Mouse (Mus musculus): Measurements from ENCODE around the gene Purb.
"Not testable (repeated sequence)": the region's sequence is repeated elsewhere in the genome, so short reads cannot be mapped to it uniquely, and the experiment has no call there.

Gene Purb

GRCm38 (mm10) chr11:6484244-6484959, 8.7 kb upstream of the Purb start:
- DNase-seq (ENCODE audit: low read depth) = no peak

- DNase-seq (ENCODE audit: low read depth) = no peak
Measured at GRCm38 (mm10) chr11:6483103-6483502, 7.4 kb upstream of the Purb start.

GRCm38 (mm10) chr11:6481669-6482185, 6.0 kb upstream of the Purb start:
- DNase-seq (ENCODE audit: low read depth) = no peak

- no peak for DNase-seq (ENCODE audit: low read depth)
Measured at GRCm38 (mm10) chr11:6480681-6481405, 5.1 kb upstream of the Purb start.

DNA sequence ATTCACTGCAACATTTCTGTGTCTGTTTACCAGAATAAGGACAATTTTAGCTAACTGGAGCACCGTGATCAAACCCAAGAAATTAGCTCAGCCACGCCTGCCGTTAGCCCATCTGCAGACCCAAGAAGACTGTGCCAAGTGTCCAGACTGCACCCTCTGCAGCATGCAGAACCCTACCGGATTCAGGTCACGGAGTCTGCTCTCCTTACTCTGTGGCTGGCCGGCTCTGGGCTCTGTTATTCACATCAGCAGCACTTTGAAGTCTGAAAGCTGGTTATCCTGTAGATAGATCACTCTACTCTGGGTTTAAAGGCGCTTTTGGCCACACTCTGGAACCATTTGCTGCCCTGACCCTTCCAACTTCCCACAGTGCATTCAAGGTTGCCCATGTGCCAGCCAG, 4.5 kb upstream of the Purb start:
- no peak for DNase-seq (ENCODE audit: low read depth)

DNA sequence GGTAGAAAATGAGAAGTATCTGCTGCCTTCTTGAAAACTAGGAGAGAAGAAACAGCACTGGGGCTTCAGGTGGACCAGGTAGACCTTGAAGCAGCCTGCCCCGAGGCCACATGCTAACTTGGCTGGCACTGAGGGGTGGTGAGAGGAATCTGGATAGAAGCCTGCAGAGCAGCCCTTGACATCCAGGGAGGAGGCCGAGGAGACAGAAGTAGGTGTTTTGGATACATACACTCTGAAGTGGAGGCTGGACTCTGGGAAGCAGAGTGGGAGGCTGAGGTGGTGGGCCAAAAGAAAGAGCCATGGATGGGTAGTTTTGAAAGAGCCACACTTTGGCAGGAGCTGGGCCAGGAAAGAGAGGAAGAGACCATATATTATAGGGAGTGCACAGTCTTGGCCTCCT, 3.5 kb upstream of the Purb start:
- no peak for DNase-seq (ENCODE audit: low read depth)

GRCm38 (mm10) chr11:6477350-6477749, 1.6 kb upstream of the Purb start:
- no peak for DNase-seq (ENCODE audit: low read depth)

DNA sequence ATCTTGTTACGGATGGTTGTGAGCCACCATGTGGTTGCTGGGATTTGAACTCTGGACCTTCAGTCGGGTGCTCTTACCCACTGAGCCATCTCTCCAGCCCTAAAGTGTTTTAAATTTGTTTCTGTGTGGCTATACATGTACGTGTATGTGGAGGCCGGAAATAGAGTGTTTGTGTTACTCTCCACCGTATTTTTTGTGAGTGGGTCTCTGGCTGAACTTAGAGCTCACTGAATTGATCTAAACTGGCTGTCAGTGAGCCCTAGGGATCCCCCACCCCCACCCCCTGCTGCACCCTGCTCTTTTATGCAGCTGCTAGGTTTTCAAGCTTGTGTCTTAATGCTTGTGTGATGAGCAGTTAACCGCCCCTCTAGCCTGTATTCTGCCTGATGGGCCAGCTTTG, 1.2 kb upstream of the Purb start:
- no peak for DNase-seq (ENCODE audit: low read depth)

- DNase-seq (ENCODE audit: low read depth) = peak; percentile 82
Measured at GRCm38 (mm10) chr11:6474874-6475731, 614 bp downstream of the Purb start.

GRCm38 (mm10) chr11:6474381-6474780, 1.3 kb downstream of the Purb start:
- peak; percentile 41 for DNase-seq (ENCODE audit: low read depth)

DNA sequence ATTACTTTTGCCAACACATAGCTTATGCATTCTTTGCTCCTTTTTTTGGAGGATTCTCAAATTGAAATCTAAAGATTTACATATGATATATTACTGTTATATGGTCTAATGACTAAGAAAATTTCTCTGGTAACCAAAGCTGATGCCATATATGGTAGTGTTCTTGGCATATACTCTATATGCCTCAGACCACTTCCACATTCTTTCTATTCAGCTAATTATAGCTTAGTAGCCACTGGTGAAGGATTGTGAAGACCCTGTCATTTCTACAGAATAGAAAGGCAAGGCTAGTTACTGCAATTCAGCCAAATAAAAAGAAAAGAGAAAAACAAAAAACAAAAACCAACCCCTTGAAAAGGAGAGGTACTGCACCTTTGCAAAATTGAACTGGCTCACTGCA, 3.6 kb downstream of the Purb start:
- DNase-seq (ENCODE audit: low read depth) = no peak

DNA sequence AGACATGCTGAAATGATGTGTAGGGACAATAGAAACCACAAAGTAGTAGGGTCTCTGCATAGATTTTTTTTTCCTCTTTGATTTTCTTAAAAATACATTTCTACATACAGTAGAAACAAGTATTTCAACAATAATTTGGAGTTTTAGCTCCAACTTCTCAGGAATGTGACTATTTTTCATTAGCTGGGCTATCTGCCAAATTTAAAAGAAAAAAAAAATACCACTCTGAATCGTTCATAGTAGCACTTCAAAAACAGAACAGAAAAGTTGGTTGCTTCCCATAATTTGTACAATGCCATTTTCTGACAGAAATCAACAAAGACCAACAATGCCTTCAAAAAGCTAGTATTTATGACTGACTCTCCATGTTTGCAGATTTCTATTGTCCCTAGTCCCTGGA, 4.2 kb downstream of the Purb start:
- no peak for DNase-seq (ENCODE audit: low read depth)

- DNase-seq (ENCODE audit: low read depth) = no peak
Measured at GRCm38 (mm10) chr11:6471054-6471453, 4.7 kb downstream of the Purb start.

DNA sequence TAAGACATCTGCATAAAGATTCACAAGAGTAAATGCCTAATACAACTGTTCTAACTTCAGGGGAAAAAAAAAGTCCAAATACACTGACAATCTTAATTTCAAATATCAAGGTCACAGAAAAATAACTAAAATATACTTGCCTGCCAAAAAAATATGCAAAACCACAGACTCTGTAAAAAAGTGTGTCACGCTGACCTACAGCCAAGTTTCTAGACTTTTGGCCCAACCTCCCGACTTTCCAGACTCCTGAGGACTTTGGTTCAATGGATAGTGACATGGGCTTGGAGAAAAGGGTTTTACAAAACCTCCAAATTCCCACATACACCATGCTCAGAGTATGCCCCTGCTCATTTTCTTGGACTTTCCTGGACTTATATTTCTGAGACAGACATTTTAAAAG, 7.2 kb downstream of the Purb start:
- no peak for DNase-seq (ENCODE audit: low read depth)

GRCm38 (mm10) chr11:6465122-6465521, 10.6 kb downstream of the Purb start:
- DNase-seq (ENCODE audit: low read depth) = peak; percentile 92

GRCm38 (mm10) chr11:6463159-6463837, 12.4 kb downstream of the Purb start:
- DNase-seq (ENCODE audit: low read depth) = no peak

DNA sequence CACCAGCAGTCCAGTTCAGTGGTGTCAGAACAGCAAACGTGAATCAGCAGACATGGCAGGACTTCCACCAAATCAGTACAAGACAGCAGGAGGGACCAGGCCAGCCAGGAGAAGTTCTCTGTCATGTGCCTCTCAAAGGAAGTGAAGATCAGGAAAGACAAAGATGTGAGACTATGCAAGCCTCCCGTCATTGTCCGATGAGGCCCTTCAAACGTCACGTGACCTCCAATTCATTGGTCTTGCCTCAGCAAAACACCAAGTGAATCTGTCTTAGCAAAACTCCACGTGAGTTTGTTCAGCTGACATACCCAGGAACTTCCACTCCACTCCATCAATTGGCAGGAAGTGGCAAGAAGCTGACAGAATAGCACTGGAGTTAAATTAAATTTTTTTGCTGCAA, 19.6 kb downstream of the Purb start:
- DNase-seq (ENCODE audit: low read depth) = no peak

DNA sequence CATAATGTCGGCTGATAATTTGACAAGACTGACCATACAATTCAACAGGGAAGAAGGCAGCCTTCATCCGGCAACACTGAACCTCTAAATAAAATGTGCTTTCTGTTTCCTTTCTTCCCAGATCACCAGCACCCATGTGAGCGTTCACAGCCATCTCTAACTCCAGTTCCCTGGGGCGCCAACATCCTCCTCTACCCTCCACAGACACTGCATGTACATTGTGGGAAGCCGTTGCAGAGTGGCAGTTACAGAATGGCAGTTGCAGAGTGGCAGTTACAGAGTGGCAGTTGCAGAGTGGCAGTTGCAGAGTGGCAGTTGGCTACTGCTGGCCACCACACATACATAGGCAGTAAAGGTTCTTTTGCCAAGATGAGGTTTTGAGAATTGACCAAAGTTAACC, 27.6 kb downstream of the Purb start:
- not testable (repeated sequence) for DNase-seq (ENCODE audit: low read depth)

GRCm38 (mm10) chr11:6447493-6447892, 28.2 kb downstream of the Purb start:
- DNase-seq (ENCODE audit: low read depth) = no peak

- DNase-seq (ENCODE audit: low read depth) = no peak
Measured at GRCm38 (mm10) chr11:6445951-6446350, 29.8 kb downstream of the Purb start.

- no peak for DNase-seq (ENCODE audit: low read depth)
Measured at GRCm38 (mm10) chr11:6445441-6445840, 30.3 kb downstream of the Purb start.

All from induced T-regulatory cell, adult 2 months (primary cell).